Mouse (Mus musculus) cerebellum, adult 2 months (tissue): Measurements from ENCODE around the gene Cbfa2t2.

Experiments
- CTCF ChIP-seq: fragments of 200-500 bp; IDR thresholded peaks from 2 replicates; pipeline ENCODE4 v1.5.1; 2011; ENCODE audit warnings: low read depth, mild to moderate bottlenecking, control low read depth, low read length, moderate library complexity, borderline replicate concordance; ENCODE audit not compliant: insufficient read depth
- POLR2A ChIP-seq: fragments of 200-500 bp; IDR thresholded peaks from 2 replicates; pipeline ENCODE4 v1.6.1; 2011; ENCODE audit warnings: low read length, control low read depth, borderline replicate concordance; ENCODE audit not compliant: insufficient read depth

DNA sequence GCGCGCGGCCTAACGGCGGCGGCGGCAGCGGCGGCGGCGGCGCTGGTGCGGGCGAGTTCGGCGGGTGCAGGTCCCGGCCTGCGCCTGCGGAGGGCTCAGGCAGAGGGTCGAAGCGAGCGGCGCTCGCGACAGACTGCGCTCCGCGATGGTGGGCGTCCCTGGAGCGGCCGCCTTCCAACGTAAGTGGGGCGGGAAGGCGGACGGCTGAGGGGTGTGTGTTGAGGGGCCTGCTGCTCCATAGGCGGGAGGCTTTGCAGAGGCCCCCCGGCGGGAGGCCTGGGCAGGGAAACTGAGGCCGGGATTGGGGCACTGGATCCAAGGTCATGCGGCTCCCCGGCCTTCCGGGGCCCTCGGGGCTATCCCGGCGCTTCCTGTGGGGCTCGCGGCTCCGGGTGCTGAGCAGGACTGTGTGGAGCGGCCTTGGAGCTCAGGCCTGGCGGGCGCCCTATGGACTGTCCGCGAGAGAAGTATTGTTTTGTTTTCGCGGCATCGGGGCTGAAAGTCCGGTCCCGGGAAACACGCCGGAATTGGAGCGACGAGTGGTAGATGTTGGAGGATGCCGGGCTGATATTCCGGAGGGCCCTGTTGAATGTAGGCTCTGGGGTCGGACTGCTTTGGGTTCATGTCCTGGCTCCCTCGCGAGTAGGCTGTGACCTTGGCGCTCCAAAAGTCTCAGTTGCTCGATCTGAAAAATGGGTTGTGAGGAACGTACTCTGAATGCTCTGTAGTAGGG is at the start of gene Cbfa2t2:
- TF ChIP-seq POLR2A = no peak
- TF ChIP-seq CTCF = no peak
